Mouse (Mus musculus): ENCODE data around the gene Acot11.
"Not testable (repeated sequence)": the region's sequence is repeated elsewhere in the genome, so short reads cannot be mapped to it uniquely, and the experiment has no call there.

Gene Acot11

DNA sequence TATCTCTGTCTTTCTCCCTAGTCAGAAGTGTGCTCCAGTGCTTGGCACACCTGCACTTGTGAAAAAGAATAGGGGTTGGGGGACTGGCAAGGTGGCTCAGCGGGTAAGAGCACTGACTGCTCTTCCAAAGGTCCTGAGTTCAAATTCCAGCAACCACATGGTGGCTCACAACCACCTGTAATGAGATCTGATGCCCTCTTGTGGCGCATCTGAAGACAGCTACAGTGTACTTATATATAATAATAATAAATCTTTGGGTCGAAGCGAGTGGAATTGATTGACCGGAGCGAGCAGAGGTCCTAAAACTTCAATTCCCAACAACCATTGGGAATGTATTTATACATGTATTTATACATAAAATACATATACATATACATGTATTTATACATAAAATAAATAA lies 29.0 kb downstream of the Acot11 start:
- DNase-seq: not testable (repeated sequence)

- no peak for DNase-seq
These were observed 32.2 kb downstream of the Acot11 start for GRCm38 (mm10) chr4:106772558-106772957.

GRCm38 (mm10) chr4:106769306-106769705 lies 35.5 kb downstream of the Acot11 start:
- DNase-seq: no peak

DNA sequence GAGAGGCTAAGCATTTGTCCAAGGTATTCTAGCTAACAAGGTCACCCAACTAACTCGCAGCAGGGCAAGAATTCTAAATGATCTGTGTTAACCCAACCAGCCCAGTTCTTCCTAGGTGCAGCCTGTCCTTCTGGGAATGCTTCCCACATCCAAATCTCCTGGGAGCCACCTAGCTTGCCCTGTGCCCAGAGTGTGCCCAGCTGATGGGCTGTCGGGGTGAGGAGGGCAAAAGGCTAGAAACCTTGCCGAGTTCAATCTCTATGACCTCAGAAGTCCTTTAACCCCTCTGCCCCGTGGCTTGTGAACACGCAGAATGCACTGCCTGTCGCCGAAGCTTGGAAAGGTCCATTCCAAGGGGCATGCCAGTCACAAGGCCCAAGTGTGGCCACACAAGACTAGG lies 40.6 kb downstream of the Acot11 start:
- DNase-seq: no peak

DNA sequence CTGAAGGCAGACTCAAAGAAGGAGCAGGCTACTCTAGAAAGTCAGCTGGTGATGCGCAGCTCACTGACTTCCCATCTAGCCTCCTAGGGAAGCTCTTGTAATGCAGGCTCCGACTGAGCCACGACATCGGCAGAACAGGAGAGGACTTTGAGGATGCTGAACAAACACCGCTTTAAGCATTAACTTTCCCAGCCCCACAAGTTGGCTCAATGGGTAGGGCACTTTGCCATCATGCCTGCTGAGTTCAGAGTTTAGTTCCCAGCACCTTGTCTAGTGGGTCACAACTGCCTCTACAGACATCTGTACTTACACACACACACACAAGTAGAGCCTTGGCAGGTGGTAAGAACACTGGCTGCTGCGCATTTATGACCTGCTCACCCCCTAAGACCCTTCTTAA lies 53.1 kb downstream of the Acot11 start:
- no peak for DNase-seq

DNA sequence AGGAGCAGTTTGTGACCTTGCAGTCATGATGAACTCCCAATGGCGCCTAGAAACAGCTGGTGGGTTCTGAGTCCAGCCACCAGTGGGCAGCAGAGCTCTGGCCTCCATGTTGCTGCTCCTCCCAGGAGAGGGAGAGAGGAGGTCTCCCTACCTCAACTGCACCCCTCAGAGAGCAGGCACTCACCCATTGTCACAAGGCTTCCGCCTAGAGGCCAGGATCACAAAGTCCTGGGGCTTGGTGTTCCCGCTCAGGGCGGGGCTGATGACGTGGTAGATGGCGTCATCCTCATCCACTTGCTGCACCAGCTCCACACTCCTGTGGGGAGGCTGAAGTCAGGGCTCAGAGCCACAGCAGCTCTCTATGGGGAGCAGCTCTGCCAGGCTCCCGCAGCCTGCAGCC lies 55.1 kb downstream of the Acot11 start:
- peak; percentile 96 for DNase-seq

- no peak for DNase-seq
These were observed 57.7 kb downstream of the Acot11 start for GRCm38 (mm10) chr4:106747001-106747580.

- peak; percentile 92 for DNase-seq
These were observed 58.9 kb downstream of the Acot11 start for GRCm38 (mm10) chr4:106745862-106746261.

DNA sequence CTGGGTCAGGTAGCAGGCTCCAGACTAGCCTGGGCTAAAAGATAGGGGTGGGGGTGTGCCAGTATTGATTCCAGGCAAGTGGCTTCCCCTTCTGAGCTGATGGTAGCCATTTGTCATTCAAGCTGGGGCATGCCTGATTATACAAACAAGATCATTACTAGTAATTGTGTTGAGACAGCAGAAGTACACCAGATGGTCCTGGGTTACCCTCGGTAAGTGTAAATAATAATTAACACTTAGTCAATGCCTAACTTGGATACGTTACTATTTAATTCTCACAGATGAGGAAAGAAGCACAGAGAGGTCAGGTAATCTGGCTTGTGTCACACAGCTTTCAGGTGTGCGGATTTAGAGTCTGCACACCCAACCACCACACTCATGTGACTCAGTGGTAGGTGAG lies 66.9 kb downstream of the Acot11 start:
- DNase-seq: no peak

GRCm38 (mm10) chr4:106736884-106737283 lies 67.9 kb downstream of the Acot11 start:
- DNase-seq: not testable (repeated sequence)

DNA sequence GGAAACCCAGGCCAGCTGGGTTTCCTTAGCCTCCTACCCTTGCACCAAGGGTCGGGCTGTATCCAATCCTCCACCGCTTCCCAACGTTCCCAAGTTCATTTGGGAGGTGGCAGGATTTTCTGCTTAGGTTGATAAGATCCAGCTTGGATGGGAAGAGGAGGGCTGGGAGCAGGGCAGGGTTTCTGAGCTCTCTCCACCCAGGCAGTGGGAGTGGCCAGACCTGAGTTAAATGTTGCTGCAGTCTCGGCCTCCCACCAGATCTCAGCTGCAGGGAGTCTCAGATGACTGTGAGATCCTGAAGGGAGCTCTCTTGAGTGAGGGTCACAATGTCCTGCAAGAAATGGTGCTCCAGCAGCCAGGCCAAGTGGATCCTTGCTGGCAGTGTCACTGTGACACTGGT lies 71.2 kb downstream of the Acot11 start, which contains the start of gene Fam151a:
Gene Fam151a, plus strand, starts transcription at position 254 of the 400 bp plus-strand sequence.
- DNase-seq: no peak

DNA sequence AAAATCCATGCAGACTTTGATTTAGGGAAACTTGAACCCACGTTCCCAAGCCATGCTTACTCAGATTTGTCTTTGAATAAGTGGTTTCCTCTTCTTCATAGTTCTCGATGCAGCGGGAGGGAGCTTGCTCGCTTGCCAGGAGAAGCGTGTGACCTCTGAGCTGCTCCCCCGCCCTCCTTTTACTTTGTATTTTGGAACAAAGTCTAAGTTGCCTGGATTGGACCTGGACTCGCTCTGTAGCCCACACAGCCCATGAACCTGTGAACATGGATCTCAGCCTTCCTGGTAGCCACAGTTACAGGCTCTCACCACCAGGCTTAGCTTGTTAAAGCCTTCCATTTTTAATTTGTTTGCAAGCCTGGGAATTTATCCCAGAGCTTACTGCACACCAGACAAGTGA lies 74.0 kb downstream of the Acot11 start, which contains the start of gene Mroh7:
Gene Mroh7, minus strand, starts transcription at position 112 of the 400 bp plus-strand sequence.
- DNase-seq: no peak

GRCm38 (mm10) chr4:106720631-106721030 lies 84.2 kb downstream of the Acot11 start:
- DNase-seq: no peak

- DNase-seq: no peak
These were observed 91.2 kb downstream of the Acot11 start for GRCm38 (mm10) chr4:106713622-106714021.

DNA sequence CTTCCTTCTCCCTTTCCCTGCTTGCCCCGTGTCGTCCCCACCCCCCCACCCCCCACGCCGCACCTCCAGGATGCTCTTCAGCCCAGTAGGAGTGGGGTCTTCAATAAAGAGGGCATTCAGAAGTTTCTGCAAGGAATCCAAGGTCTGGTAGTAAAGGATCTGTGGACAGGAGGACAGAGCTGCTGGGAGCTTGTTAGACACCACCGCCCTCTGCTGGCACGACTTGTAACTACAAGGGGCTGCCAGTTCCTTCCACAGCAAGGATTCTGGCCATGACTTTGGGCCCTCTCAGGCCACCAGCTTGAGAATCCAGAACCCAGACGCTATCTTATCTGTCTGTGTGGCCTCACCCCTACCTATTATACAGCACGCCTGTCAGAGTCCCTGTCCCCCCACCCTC lies 96.4 kb downstream of the Acot11 start:
- DNase-seq: peak; percentile 94

GRCm38 (mm10) chr4:106707957-106708356 lies 96.8 kb downstream of the Acot11 start:
- no peak for DNase-seq

GRCm38 (mm10) chr4:106705096-106705665 lies 99.6 kb downstream of the Acot11 start:
- DNase-seq: no peak

GRCm38 (mm10) chr4:106704416-106704815 lies 100.4 kb downstream of the Acot11 start:
- no peak for DNase-seq

- DNase-seq: no peak
These were observed 100.8 kb downstream of the Acot11 start for GRCm38 (mm10) chr4:106703956-106704355.

GRCm38 (mm10) chr4:106700798-106701197 lies 104.0 kb downstream of the Acot11 start:
- no peak for DNase-seq

GRCm38 (mm10) chr4:106699989-106700388 lies 104.8 kb downstream of the Acot11 start:
- no peak for DNase-seq
